Mouse (Mus musculus): ENCODE results near the gene Gprin2. TPM values are rescaled to one million over a fixed set of nuclear protein-coding genes. Genes with fewer than 3 reads are reported as not detected.

Gprin2 gene
- polyA plus RNA-seq, 1 experiment from 2014 or later = 0.46 TPM

GRCm38 (mm10) chr14:34215451-34216127 is 14.1 kb upstream of the Gprin2 start:
- DNase-seq (ENCODE audit: low spot score) (peak; percentile 49), ATAC-seq (ENCODE audit: low FRiP score, low TSS enrichment) (peak; percentile 61)
- Histone ChIP-seq H3K9ac (ENCODE audit: low read length) (no peak overlapping the region), H3K9me3 (ENCODE audit: control insufficient read depth, low read length) (no peaks in the 10 kb centered on the region), H3K27me3 (ENCODE audit: control insufficient read depth, insufficient read depth, low read length) (no peaks in the 10 kb centered on the region), H3K27ac (replicated peaks) (no peak overlapping the region), H3K4me3 (ENCODE audit: low read depth, low read length) (no peak overlapping the region), H3K4me1 (replicated peaks; ENCODE audit: control insufficient read depth, insufficient read depth) (no peaks in the 10 kb centered on the region), H3K4me2 (replicated peaks; ENCODE audit: low read depth) (no peak overlapping the region), H3K36me3 (ENCODE audit: control insufficient read depth, insufficient read depth, low read length) (no peaks in the 10 kb centered on the region)
- TF ChIP-seq EP300 (optimal IDR thresholded peaks at IDR 0.05) (no peak), CTCF (IDR thresholded peaks at IDR 0.05; ENCODE audit: low read depth) (no peak)
- 61% methylated on average over 6 of the region's 6 CpGs for WGBS

GRCm38 (mm10) chr14:34209942-34210341 is 8.5 kb upstream of the Gprin2 start:
- ATAC-seq (ENCODE audit: low FRiP score, low TSS enrichment) (0 out of 2 replicates have a peak, but pooled peaks have one; percentile 49), DNase-seq (ENCODE audit: low spot score) (no peak)
- Histone ChIP-seq H3K27me3 (ENCODE audit: control insufficient read depth, insufficient read depth, low read length) (no peaks in the 10 kb centered on the region), H3K4me3 (ENCODE audit: low read depth, low read length) (no peak overlapping the region), H3K9ac (ENCODE audit: low read length) (no peak overlapping the region), H3K4me1 (replicated peaks; ENCODE audit: control insufficient read depth, insufficient read depth) (no peaks in the 10 kb centered on the region), H3K27ac (replicated peaks) (no peak overlapping the region), H3K36me3 (ENCODE audit: control insufficient read depth, insufficient read depth, low read length) (no peaks in the 10 kb centered on the region), H3K4me2 (replicated peaks; ENCODE audit: low read depth) (no peak overlapping the region), H3K9me3 (ENCODE audit: control insufficient read depth, low read length) (no peaks in the 10 kb centered on the region)
- no peak for TF ChIP-seq EP300 (optimal IDR thresholded peaks at IDR 0.05)
- no peak for TF ChIP-seq CTCF (IDR thresholded peaks at IDR 0.05; ENCODE audit: low read depth)
- WGBS = 86% methylated on average over 4 of the region's 4 CpGs

GRCm38 (mm10) chr14:34209080-34209479 is 7.6 kb upstream of the Gprin2 start:
- Histone ChIP-seq H3K9ac (ENCODE audit: low read length) (no peak overlapping the region), H3K27ac (replicated peaks) (no peak overlapping the region), H3K4me1 (replicated peaks; ENCODE audit: control insufficient read depth, insufficient read depth) (no peaks in the 10 kb centered on the region), H3K4me3 (ENCODE audit: low read depth, low read length) (no peak overlapping the region), H3K27me3 (ENCODE audit: control insufficient read depth, insufficient read depth, low read length) (no peaks in the 10 kb centered on the region), H3K9me3 (ENCODE audit: control insufficient read depth, low read length) (no peaks in the 10 kb centered on the region), H3K4me2 (replicated peaks; ENCODE audit: low read depth) (no peak overlapping the region), H3K36me3 (ENCODE audit: control insufficient read depth, insufficient read depth, low read length) (no peaks in the 10 kb centered on the region)
- DNase-seq (ENCODE audit: low spot score) (no peak), ATAC-seq (ENCODE audit: low FRiP score, low TSS enrichment) (no peak)
- TF ChIP-seq CTCF (IDR thresholded peaks at IDR 0.05; ENCODE audit: low read depth) = no peak
- TF ChIP-seq EP300 (optimal IDR thresholded peaks at IDR 0.05) = no peak
- 58% methylated on average over 4 of the region's 4 CpGs for WGBS

GRCm38 (mm10) chr14:34208651-34209050 is 7.2 kb upstream of the Gprin2 start:
- TF ChIP-seq CTCF (IDR thresholded peaks at IDR 0.05; ENCODE audit: low read depth) (peak; percentile 74), EP300 (optimal IDR thresholded peaks at IDR 0.05) (no peak)
- DNase-seq (ENCODE audit: low spot score) = no peak
- no peak overlapping the region for H3K27ac ChIP-seq (replicated peaks)
- no peaks in the 10 kb centered on the region for H3K9me3 ChIP-seq (ENCODE audit: control insufficient read depth, low read length)
- no peak overlapping the region for H3K4me3 ChIP-seq (ENCODE audit: low read depth, low read length)
- 54% methylated on average over 2 of the region's 2 CpGs for WGBS
- H3K4me2 ChIP-seq (replicated peaks; ENCODE audit: low read depth) = no peak overlapping the region
- H3K9ac ChIP-seq (ENCODE audit: low read length) = no peak overlapping the region
- ATAC-seq (ENCODE audit: low FRiP score, low TSS enrichment) = no peak
- no peaks in the 10 kb centered on the region for H3K36me3 ChIP-seq (ENCODE audit: control insufficient read depth, insufficient read depth, low read length)
- no peaks in the 10 kb centered on the region for H3K27me3 ChIP-seq (ENCODE audit: control insufficient read depth, insufficient read depth, low read length)
- no peaks in the 10 kb centered on the region for H3K4me1 ChIP-seq (replicated peaks; ENCODE audit: control insufficient read depth, insufficient read depth)

- TF ChIP-seq EP300 (optimal IDR thresholded peaks at IDR 0.05) = no peak
- no peak overlapping the region for H3K27ac ChIP-seq (replicated peaks)
- no peak overlapping the region for H3K4me3 ChIP-seq (ENCODE audit: low read depth, low read length)
- no peak overlapping the region for H3K9ac ChIP-seq (ENCODE audit: low read length)
- DNase-seq (ENCODE audit: low spot score) = no peak
- 0 out of 2 replicates have a peak, but pooled peaks have one; percentile 41 for ATAC-seq (ENCODE audit: low FRiP score, low TSS enrichment)
- H3K4me2 ChIP-seq (replicated peaks; ENCODE audit: low read depth) = no peak overlapping the region
- 56% methylated on average over 6 of the region's 6 CpGs for WGBS
- no peaks in the 10 kb centered on the region for H3K9me3 ChIP-seq (ENCODE audit: control insufficient read depth, low read length)
- H3K27me3 ChIP-seq (ENCODE audit: control insufficient read depth, insufficient read depth, low read length) = no peaks in the 10 kb centered on the region
- H3K36me3 ChIP-seq (ENCODE audit: control insufficient read depth, insufficient read depth, low read length) = no peaks in the 10 kb centered on the region
- no peaks in the 10 kb centered on the region for H3K4me1 ChIP-seq (replicated peaks; ENCODE audit: control insufficient read depth, insufficient read depth)
These were observed 6.5 kb upstream of the Gprin2 start for GRCm38 (mm10) chr14:34207996-34208395.

- no peak overlapping the region for H3K27ac ChIP-seq (replicated peaks)
- H3K4me3 ChIP-seq (ENCODE audit: low read depth, low read length) = peak overlapping the region; percentile 63
- H3K27me3 ChIP-seq (ENCODE audit: control insufficient read depth, insufficient read depth, low read length) = no peaks in the 10 kb centered on the region
- no peak for TF ChIP-seq EP300 (optimal IDR thresholded peaks at IDR 0.05)
- no peak for TF ChIP-seq CTCF (IDR thresholded peaks at IDR 0.05; ENCODE audit: low read depth)
- H3K9me3 ChIP-seq (ENCODE audit: control insufficient read depth, low read length) = no peaks in the 10 kb centered on the region
- peak overlapping the region; percentile 97 for H3K4me2 ChIP-seq (replicated peaks; ENCODE audit: low read depth)
- peak; percentile 50 for ATAC-seq (ENCODE audit: low FRiP score, low TSS enrichment)
- H3K9ac ChIP-seq (ENCODE audit: low read length) = peak overlapping the region; percentile 56
- DNase-seq (ENCODE audit: low spot score) = no peak
- 0 out of 2 replicates have a peak, but pooled peaks cover 2% of the 10 kb centered on the region for H3K4me1 ChIP-seq (replicated peaks; ENCODE audit: control insufficient read depth, insufficient read depth)
- no peaks in the 10 kb centered on the region for H3K36me3 ChIP-seq (ENCODE audit: control insufficient read depth, insufficient read depth, low read length)
- WGBS = 9% methylated on average over 19 of the region's 19 CpGs
These were observed 669 bp downstream of the Gprin2 start for GRCm38 (mm10) chr14:34200738-34201230.
